Mouse (Mus musculus): ENCODE data around the gene Tmtc2.

Gene Tmtc2

GRCm38 (mm10) chr10:105544004-105545003 is 29.9 kb downstream of the Tmtc2 start:
- DNase-seq, result no peak

DNA sequence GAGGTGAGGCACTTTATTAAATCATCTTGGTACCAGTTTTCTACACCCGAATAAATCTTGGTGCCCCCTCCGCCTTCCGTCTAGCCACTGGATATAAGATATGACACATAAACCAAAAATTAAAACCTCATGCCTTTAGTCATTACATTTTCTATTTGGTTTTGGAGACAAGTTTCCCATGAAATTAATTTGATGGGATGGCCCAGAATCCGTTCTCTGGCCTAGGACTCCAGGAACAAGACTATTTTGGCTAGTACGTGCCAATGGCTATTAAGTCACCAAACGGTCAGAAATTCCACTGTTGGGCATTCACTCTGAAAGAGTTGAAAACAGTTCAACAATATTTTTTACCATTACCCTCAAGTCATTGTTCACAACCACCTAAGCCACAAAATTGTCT is 32.2 kb downstream of the Tmtc2 start:
- no peak for DNase-seq

- DNase-seq, result no peak
Observed at GRCm38 (mm10) chr10:105539697-105540096, 34.6 kb downstream of the Tmtc2 start.

GRCm38 (mm10) chr10:105536910-105537309 is 37.3 kb downstream of the Tmtc2 start:
- no peak for DNase-seq

- DNase-seq, result no peak
Observed at GRCm38 (mm10) chr10:105535848-105536247, 38.4 kb downstream of the Tmtc2 start.

DNA sequence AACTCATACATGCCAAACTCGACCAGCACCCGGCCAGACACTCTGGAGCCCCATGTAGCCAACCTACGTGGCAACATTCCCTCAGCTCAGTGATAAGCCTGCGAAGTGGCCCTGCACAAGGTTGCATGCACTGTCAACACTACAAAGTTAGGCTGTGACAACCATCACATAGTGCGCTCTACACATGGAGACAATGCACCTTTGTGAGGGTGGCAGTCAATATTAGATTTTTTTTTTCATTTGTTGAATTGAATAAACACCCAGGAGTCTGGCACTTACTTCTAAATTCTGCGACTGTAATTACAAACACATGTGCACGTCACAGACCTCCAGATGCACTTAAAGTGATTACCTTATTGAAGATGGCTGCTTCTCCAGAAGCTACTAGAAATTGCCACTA is 41.5 kb downstream of the Tmtc2 start:
- DNase-seq, result no peak

DNA sequence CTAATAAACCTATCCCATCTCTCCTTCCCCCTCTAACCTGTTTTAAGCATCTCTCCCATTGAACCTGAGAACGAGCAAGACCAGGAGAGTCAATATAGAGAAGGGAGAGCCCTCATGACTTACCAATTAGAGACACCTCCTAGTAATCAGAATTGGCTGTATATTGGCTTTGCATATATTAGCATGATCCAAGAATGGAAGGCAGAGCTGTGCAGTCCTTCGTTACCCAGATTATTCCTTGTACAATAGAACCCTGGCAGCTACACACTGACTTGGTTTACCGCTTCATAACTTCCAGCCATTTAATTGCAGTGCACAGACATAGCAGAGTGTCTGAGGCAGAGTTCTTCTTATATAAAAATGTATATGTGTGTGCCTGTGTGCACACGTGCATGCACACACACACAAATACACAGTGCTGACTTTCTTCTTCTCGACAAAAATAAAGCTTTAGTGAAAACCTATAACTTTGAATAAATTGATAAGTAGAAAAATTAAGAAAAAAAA is 42.2 kb downstream of the Tmtc2 start:
- no peak for DNase-seq

GRCm38 (mm10) chr10:105531080-105531894 is 43.0 kb downstream of the Tmtc2 start:
- DNase-seq, result no peak

GRCm38 (mm10) chr10:105523405-105524088 is 50.7 kb downstream of the Tmtc2 start:
- peak; percentile 7 for DNase-seq

DNA sequence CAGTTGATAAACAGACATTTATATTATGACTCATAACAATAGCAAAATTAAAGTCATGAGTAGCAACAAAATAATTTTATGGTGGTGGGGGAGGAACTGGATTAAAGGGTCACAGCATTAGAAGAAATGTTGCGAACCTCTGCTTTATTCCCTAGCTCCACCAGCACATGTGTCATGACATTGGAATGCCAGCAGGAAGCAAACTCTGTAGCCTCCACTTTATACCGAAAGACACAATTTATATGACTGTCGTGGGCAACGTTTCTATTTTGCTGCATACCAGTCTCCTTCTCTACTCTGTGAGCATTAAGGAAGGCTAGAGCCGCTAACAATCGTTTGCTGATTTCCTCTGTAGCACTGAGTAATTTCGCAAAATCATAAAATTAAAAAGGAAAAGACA is 51.8 kb downstream of the Tmtc2 start:
- DNase-seq, result no peak

- DNase-seq, result no peak
Observed at GRCm38 (mm10) chr10:105519154-105519806, 55.0 kb downstream of the Tmtc2 start.

- DNase-seq, result no peak
Observed at GRCm38 (mm10) chr10:105518144-105518543, 56.1 kb downstream of the Tmtc2 start.

DNA sequence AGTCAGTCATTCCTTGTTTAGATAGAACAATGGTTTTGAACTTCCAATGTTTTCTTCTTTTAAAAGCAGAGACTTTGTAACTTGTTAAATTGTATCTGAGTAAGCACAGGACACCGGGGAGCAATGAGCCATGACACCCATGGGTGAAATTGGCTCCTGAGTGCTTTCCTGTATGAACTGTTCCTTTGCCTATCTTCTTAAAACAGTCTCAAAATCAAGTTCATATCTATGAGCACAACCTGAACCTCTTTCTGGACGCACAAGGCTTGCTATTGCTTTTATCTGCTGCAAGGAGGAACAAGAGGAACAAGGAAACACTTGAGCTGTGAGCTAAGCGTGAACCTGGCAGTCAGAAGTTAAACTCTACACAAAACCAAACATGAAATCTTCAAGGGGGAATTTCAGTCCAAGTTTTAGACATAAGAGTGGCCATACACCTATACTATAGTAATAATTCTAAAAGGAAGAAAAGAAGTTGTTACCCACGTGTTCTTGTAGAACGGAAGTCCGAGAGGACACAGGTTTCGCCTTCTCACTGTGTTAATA is 60.4 kb downstream of the Tmtc2 start:
- no peak for DNase-seq

- no peak for DNase-seq
Observed at GRCm38 (mm10) chr10:105509896-105510272, 64.4 kb downstream of the Tmtc2 start.

DNA sequence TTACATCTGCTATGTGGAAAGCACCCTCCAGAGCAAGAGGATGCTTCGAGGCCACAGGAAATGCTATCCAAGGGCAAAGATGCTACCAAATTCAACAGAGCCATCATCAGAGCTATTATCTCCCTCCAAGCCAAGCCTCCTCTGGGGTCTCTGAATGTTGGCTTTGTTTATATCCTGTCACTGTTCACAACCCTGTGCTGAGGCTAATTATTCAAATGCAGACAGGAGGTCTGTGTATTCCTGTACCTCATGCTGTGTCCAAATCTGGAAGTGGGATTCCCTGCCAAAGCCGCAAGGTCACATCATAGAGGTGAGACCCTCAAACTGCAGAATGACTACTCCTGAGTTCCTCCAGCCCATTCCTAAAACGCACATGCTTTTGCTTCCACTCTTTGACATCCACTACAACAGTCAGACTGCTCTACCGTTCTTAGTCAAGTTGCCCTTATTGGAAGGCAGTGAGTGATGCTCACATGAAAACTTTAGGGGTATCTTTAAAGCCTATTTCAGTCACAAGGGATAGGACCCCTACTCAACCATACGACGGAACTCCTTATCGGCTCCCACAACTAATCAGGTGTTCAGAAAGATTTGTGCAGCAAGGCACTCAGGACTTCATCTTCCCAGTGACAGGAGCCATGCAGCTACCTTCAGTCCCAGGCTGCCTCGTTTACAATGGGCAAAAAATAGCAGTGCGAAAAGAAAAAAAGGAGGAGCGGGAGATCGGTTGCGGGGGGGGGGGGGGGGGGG is 64.9 kb downstream of the Tmtc2 start:
- DNase-seq, result no peak

GRCm38 (mm10) chr10:105507982-105508786 is 66.1 kb downstream of the Tmtc2 start:
- no peak for DNase-seq

DNA sequence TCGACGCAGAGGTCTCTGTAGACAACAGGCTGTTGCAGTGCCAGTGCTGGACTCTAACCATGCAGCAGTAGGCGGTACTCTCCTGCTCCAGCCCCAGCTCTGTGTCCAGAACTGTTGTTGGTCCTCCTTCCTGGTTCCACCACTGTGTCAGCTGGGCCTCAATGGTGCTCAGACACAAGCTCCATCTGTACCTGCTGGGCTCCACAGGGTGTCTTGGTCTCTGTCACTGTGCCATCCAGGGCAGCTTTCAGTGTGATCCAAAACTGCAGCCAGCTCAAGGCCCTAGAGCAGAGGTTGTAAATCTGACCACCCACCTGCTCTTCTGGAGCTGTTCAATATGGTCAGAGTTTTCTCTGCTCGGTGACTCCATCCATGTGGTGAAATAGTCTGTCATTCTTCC is 68.2 kb downstream of the Tmtc2 start:
- DNase-seq, result no peak

DNA sequence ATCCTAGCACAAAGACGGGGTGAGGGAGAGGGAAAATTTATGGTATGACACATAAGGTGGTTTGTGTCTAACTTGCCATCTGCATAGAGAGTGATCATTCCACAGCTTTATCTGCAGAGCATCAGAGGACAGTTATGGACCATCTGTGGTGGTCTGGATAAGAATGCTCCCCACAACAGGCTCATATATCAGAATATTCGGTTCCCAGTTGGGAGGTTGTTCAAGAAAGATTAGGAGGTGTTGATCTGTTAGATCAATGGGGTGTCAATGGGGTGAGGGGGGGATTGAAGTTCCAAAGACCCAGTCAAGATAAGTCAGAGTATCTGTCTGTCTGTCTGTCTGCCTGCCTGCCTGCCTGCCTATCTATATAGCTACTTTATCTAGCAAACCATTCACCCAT is 69.8 kb downstream of the Tmtc2 start:
- DNase-seq, result no peak

DNA sequence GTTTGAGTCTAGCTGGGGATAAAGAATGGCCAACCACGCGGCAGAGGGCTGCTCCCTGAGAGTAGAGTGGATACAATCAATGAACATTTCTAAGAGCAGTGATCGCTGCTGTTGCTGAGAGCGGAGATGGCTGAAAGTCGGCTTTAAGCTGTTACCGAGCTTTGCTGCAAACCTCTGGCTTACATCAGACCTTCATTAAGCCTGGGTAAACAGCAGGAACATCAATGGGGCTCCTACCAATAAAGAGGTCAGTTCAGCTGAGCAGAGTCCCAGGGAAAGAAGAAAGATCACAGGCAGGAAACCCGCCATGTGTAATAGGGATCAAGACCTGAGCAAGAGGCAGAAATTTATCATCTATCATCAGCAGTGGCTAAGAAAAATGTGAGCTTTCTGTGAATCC is 72.5 kb downstream of the Tmtc2 start:
- DNase-seq, result no peak

- DNase-seq, result peak; percentile 25
Observed at GRCm38 (mm10) chr10:105500482-105500881, 73.8 kb downstream of the Tmtc2 start.
